ENCODE assay signal across 8 mouse cellular contexts in the genomic region with DNA sequence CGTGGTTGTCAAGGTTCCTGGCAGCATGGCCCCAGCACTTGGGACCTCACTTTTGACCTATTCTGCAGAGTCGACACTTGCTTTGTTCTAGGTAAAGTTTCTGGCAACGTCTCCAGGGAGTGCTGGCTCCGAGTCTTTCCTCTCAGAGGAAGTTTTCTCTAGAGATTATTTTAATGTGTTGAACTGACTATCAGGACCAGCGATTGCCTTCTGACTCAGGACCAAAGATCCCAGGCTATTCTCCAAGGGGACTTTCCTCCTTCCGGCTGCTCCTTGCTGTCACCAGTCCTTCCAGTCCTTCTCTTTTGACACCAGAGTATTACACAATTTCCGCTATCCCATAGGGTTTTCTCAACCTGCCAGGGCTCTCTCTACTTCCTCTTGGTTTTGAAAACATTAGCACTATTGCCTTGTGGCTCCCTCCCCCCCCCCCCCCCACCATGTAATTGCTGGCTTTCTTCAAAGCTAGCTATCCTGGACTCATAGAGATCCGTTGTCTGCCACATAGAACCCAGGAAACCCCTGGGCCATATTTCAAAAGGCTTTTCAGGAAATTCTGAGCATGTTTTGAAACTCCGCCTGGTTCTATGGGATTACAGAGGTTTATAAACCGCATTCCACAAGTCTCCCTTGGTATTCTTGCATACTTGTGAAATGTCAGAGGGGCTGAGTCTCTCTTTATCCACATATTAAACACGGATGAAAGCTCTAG.
A peak's percentile ranks its signal among the peaks of the same experiment; 100 is the strongest.
DNase-seq lines count a peak whose midpoint lies in the region; ATAC-seq and TF ChIP-seq lines count a peak whose summit lies in the region.

No protein-coding gene starts in this region.

- no peak overlapping the region for H3K4me2 ChIP-seq in embryonic facial prominence, embryonic 12.5 days (replicated peaks)
- H3K4me2 ChIP-seq in lung, embryonic 14.5 days: no peak overlapping the region

- intact Hi-C loops in heart, postnatal 10 days (cut with DNase I): no loop called here

- no peaks in the 10 kb centered on the region for H3K9me3 ChIP-seq in embryonic facial prominence, embryonic 12.5 days
- no peaks in the 10 kb centered on the region for H3K9me3 ChIP-seq in lung, embryonic 14.5 days (ENCODE audit: low read depth, low read length)

- H3K9ac ChIP-seq in embryonic facial prominence, embryonic 12.5 days: no peak overlapping the region
- no peak overlapping the region for H3K9ac ChIP-seq in lung, embryonic 14.5 days

- TF ChIP-seq CTCF in lung, embryonic 14.5 days (IDR thresholded peaks at IDR 0.05; ENCODE audit: low read depth): no peak
- TF ChIP-seq CTCF in cerebellum, adult 2 months (IDR thresholded peaks at IDR 0.05; ENCODE audit: borderline replicate concordance, insufficient read depth, low read depth, low read length): no peak

- TF ChIP-seq POLR2A in cerebellum, adult 2 months (IDR thresholded peaks at IDR 0.05; ENCODE audit: borderline replicate concordance, insufficient read depth, low read length): no peak

- no peaks in the 10 kb centered on the region for H3K27me3 ChIP-seq in embryonic facial prominence, embryonic 12.5 days
- H3K27me3 ChIP-seq in lung, embryonic 14.5 days (ENCODE audit: insufficient read depth, low read length): no peaks in the 10 kb centered on the region
- H3K27me3 ChIP-seq in cerebellum, adult 2 months (ENCODE audit: control insufficient read depth, insufficient read depth, low read length): no peaks in the 10 kb centered on the region

- H3K27ac ChIP-seq in embryonic facial prominence, embryonic 12.5 days: peak overlapping the region; percentile 74
- H3K27ac ChIP-seq in lung, embryonic 14.5 days (ENCODE audit: low read depth): peak overlapping the region; percentile 65
- H3K27ac ChIP-seq in cerebellum, adult 2 months (ENCODE audit: insufficient read depth, low read length): no peak overlapping the region

- peak; percentile 93 for DNase-seq in Muller cell, postnatal 12 days (ENCODE audit: inconsistent ontology term)
- peak; percentile 46 to 47 for DNase-seq in heart, postnatal 10 days
- peak; percentile 71 for DNase-seq in lung, embryonic 14.5 days
- no peak for DNase-seq in cerebellum, adult 2 months
- DNase-seq in layer of hippocampus, adult 11-12 months (ENCODE audit: low spot score): no peak
- no peak for DNase-seq in layer of hippocampus, adult 9-11 months
- DNase-seq in cerebellum, postnatal 10 days: no peak

- H3K4me3 ChIP-seq in embryonic facial prominence, embryonic 12.5 days: no peak overlapping the region
- H3K4me3 ChIP-seq in lung, embryonic 14.5 days (ENCODE audit: low read depth, low read length): no peak overlapping the region
- no peak overlapping the region for H3K4me3 ChIP-seq in cerebellum, adult 2 months (replicated peaks; ENCODE audit: insufficient read depth, low read depth, low read length)

- H3K36me3 ChIP-seq in embryonic facial prominence, embryonic 12.5 days: peaks cover 42% of the 10 kb centered on the region
- H3K36me3 ChIP-seq in lung, embryonic 14.5 days (ENCODE audit: insufficient read depth): peaks cover 49% of the 10 kb centered on the region

- WGBS in embryonic facial prominence, embryonic 12.5 days: 23% methylated on average over 11 of the region's 11 CpGs
- WGBS in lung, embryonic 14.5 days: 33% methylated on average over 11 of the region's 11 CpGs
- 35% methylated on average over 11 of the region's 11 CpGs for WGBS in cerebellum, adult 2 months

- ATAC-seq in embryonic facial prominence, embryonic 12.5 days (ENCODE audit: insufficient number of reproducible peaks, insufficient read depth, low FRiP score, low TSS enrichment): 0 out of 2 replicates have a peak, but pooled peaks have one; percentile 24
- no peak; the same call in 1 of the 2 replicates for ATAC-seq in lung, embryonic 14.5 days (ENCODE audit: insufficient read depth)

- H3K4me1 ChIP-seq in embryonic facial prominence, embryonic 12.5 days: peaks cover 44% of the 10 kb centered on the region
- H3K4me1 ChIP-seq in lung, embryonic 14.5 days (ENCODE audit: insufficient read depth): peaks cover 22% of the 10 kb centered on the region
- no peaks in the 10 kb centered on the region for H3K4me1 ChIP-seq in cerebellum, adult 2 months (ENCODE audit: control insufficient read depth, insufficient read depth, low read length)

Comparison
In these comparisons a context has a peak if more than half of its experiments do, and no peak if none do; other contexts are left out.
1. DNase-seq: peak in Muller cell, postnatal 12 days (single experiment), heart, postnatal 10 days (2 of 2) and lung, embryonic 14.5 days (single experiment); none in cerebellum, adult 2 months (0 of 2), layer of hippocampus, adult 11-12 months (single experiment), layer of hippocampus, adult 9-11 months (single experiment) and cerebellum, postnatal 10 days (0 of 2).